ENCODE assay signal across 13 mouse cellular contexts in genomic region chr1:166360896-166361295, GRCm38 (mm10). TPM values are rescaled to one million over a fixed set of nuclear protein-coding genes. Genes with fewer than 3 reads are reported as not detected.
DNase-seq lines count a peak whose midpoint lies in the region; ATAC-seq and TF ChIP-seq lines count a peak whose summit lies in the region.
"Had no signal": no experiment of that assay in that cellular context is flagged by ENCODE, and none has a peak within 500 bp of the region (broad histone marks: within the 10 kb centered on the region; RNA-seq: fewer than 3 reads in every experiment).

No protein-coding gene starts in this region.

- no peak for TF ChIP-seq POLR2A in cerebellum, adult 2 months (IDR thresholded peaks at IDR 0.05; ENCODE audit: borderline replicate concordance, insufficient read depth, low read length)

- no peak for DNase-seq in cerebellum, postnatal 4 days (ENCODE audit: low spot score in 2 of 2)
- DNase-seq in cerebellum, postnatal 10 days, result peak; percentile 48 to 55
- DNase-seq in cerebellum, adult 2 months, result no peak
- DNase-seq in hindbrain, postnatal 0 days (ENCODE audit: low spot score), result no peak
- peak; percentile 12 for DNase-seq in NIH3T3 (ENCODE audit: low read depth)
- DNase-seq in adrenal gland, adult 2 months, result no peak

- no peak overlapping the region for H3K27ac ChIP-seq in cerebellum, adult 2 months (ENCODE audit: insufficient read depth, low read length)
- H3K27ac ChIP-seq in hindbrain, postnatal 0 days, result no peak overlapping the region
- no peak overlapping the region for H3K27ac ChIP-seq in hindbrain, embryonic 13.5 days
- H3K27ac ChIP-seq: embryonic facial prominence, embryonic 12.5 days; embryonic facial prominence, embryonic 15.5 days; hindbrain, embryonic 10.5 days; hindbrain, embryonic 14.5 days had no signal

- WGBS in cerebellum, adult 2 months, result 25% methylated on average over 5 of the region's 5 CpGs
- 69% methylated on average over 5 of the region's 5 CpGs for WGBS in hindbrain, postnatal 0 days
- 81% methylated on average over 5 of the region's 5 CpGs for WGBS in hindbrain, embryonic 13.5 days

- peak; percentile 49; the same call in 1 of the 2 replicates for ATAC-seq in cerebellum, adult (ENCODE audit: insufficient number of reproducible peaks, low FRiP score, low TSS enrichment)
- no peak for ATAC-seq in hindbrain, postnatal 0 days
- ATAC-seq in hindbrain, embryonic 13.5 days (ENCODE audit: low FRiP score), result no peak

- H3K4me2 ChIP-seq in hindbrain, postnatal 0 days (ENCODE audit: low read depth, low read length), result no peak overlapping the region
- H3K4me2 ChIP-seq in hindbrain, embryonic 13.5 days, result no peak overlapping the region
- H3K4me2 ChIP-seq: embryonic facial prominence, embryonic 12.5 days; embryonic facial prominence, embryonic 15.5 days; heart, embryonic 11.5 days; hindbrain, embryonic 14.5 days had no signal

- no peak overlapping the region for H3K4me3 ChIP-seq in cerebellum, adult 2 months (replicated peaks; ENCODE audit: insufficient read depth, low read depth, low read length)
- no peak overlapping the region for H3K4me3 ChIP-seq in hindbrain, postnatal 0 days (ENCODE audit: low read length)
- no peak overlapping the region for H3K4me3 ChIP-seq in hindbrain, embryonic 13.5 days
- H3K4me3 ChIP-seq: embryonic facial prominence, embryonic 12.5 days; embryonic facial prominence, embryonic 15.5 days; hindbrain, embryonic 10.5 days had no signal

- no peaks in the 10 kb centered on the region for H3K9me3 ChIP-seq in hindbrain, postnatal 0 days (ENCODE audit: low read length)
- no peaks in the 10 kb centered on the region for H3K9me3 ChIP-seq in hindbrain, embryonic 13.5 days
- H3K9me3 ChIP-seq: embryonic facial prominence, embryonic 12.5 days; embryonic facial prominence, embryonic 15.5 days; hindbrain, embryonic 10.5 days had no signal

- no peak for TF ChIP-seq CTCF in cerebellum, adult 2 months (IDR thresholded peaks at IDR 0.05; ENCODE audit: borderline replicate concordance, insufficient read depth, low read depth, low read length)
- TF ChIP-seq CTCF in hindbrain, postnatal 0 days (IDR thresholded peaks at IDR 0.05; ENCODE audit: low read depth), result no peak

- H3K36me3 ChIP-seq in hindbrain, postnatal 0 days (ENCODE audit: insufficient read depth, low read length), result no peaks in the 10 kb centered on the region
- H3K36me3 ChIP-seq in hindbrain, embryonic 13.5 days, result no peaks in the 10 kb centered on the region
- H3K36me3 ChIP-seq: embryonic facial prominence, embryonic 12.5 days; embryonic facial prominence, embryonic 15.5 days; hindbrain, embryonic 10.5 days had no signal

- H3K27me3 ChIP-seq in cerebellum, adult 2 months (ENCODE audit: control insufficient read depth, insufficient read depth, low read length), result no peaks in the 10 kb centered on the region
- no peaks in the 10 kb centered on the region for H3K27me3 ChIP-seq in hindbrain, postnatal 0 days (ENCODE audit: insufficient read depth, low read length)
- no peaks in the 10 kb centered on the region; the same call in 1 of the 2 replicates for H3K27me3 ChIP-seq in hindbrain, embryonic 13.5 days
- H3K27me3 ChIP-seq: embryonic facial prominence, embryonic 15.5 days had no signal

- peaks cover 5% of the 10 kb centered on the region for H3K4me1 ChIP-seq in cerebellum, adult 2 months (ENCODE audit: control insufficient read depth, insufficient read depth, low read length)
- no peaks in the 10 kb centered on the region for H3K4me1 ChIP-seq in hindbrain, postnatal 0 days (ENCODE audit: insufficient read depth, low read length)
- H3K4me1 ChIP-seq in hindbrain, embryonic 13.5 days (replicated peaks), result 0 out of 2 replicates have a peak, but pooled peaks cover 3% of the 10 kb centered on the region
- H3K4me1 ChIP-seq: embryonic facial prominence, embryonic 12.5 days; embryonic facial prominence, embryonic 15.5 days; hindbrain, embryonic 10.5 days had no signal

- 0 out of 2 replicates have a peak overlapping the region, but pooled peaks have one; percentile 21 for H3K9ac ChIP-seq in hindbrain, postnatal 0 days (replicated peaks; ENCODE audit: low read length)
- H3K9ac ChIP-seq in hindbrain, embryonic 13.5 days, result no peak overlapping the region
- H3K9ac ChIP-seq: embryonic facial prominence, embryonic 12.5 days; embryonic facial prominence, embryonic 15.5 days; hindbrain, embryonic 14.5 days had no signal

RNA-seq across cellular contexts. Expression of gene Tada1, which starts 18.0 kb away (rescaled TPM):
- 50.2 and 50.8 TPM in 2 replicates for polyA plus RNA-seq in cerebellum, adult 2 months (2012; rRNA removed)
- total RNA-seq in hindbrain, postnatal 0 days (2014; rRNA removed), result 38.6 and 51.5 TPM in 2 replicates
- polyA plus RNA-seq in hindbrain, postnatal 0 days (2015; fragmentation: Nextera tagmentation; extraction: Ambion mirVana), result 52.7 and 55.7 TPM in 2 replicates
- polyA plus RNA-seq in hindbrain, embryonic 13.5 days (2015; fragmentation: Nextera tagmentation; extraction: Ambion mirVana), result 73.8 and 77.0 TPM in 2 replicates
- 10 to 100 TPM; 16.6 to 19.3 TPM for total RNA-seq in adrenal gland, adult 2 months (2021)
- 7.3 and 11.1 TPM in 2 replicates for polyA plus RNA-seq in adrenal gland, adult 2 months (2012; rRNA removed)

RNA-seq across cellular contexts. Expression of gene Pogk, which starts 48.8 kb away (rescaled TPM):
- polyA plus RNA-seq in cerebellum, adult 2 months (2012; rRNA removed), result 40.2 and 42.0 TPM in 2 replicates
- total RNA-seq in hindbrain, postnatal 0 days (2014; rRNA removed), result 71.0 and 83.0 TPM in 2 replicates
- polyA plus RNA-seq in hindbrain, postnatal 0 days (2015; fragmentation: Nextera tagmentation; extraction: Ambion mirVana), result 18.9 and 19.3 TPM in 2 replicates
- polyA plus RNA-seq in hindbrain, embryonic 13.5 days (2015; fragmentation: Nextera tagmentation; extraction: Ambion mirVana), result 38.8 and 41.7 TPM in 2 replicates
- 10 to 100 TPM; 31.3 to 32.9 TPM for total RNA-seq in adrenal gland, adult 2 months (2021)
- 7.9 and 9.2 TPM in 2 replicates for polyA plus RNA-seq in adrenal gland, adult 2 months (2012; rRNA removed)

Comparison
In these comparisons a context has a peak if more than half of its experiments do, and no peak if none do; other contexts are left out.
1. DNase-seq: peak in cerebellum, postnatal 10 days (2 of 2) and NIH3T3 (single experiment); none in cerebellum, postnatal 4 days (0 of 2), cerebellum, adult 2 months (0 of 2), hindbrain, postnatal 0 days (single experiment) and adrenal gland, adult 2 months (single experiment).